Mouse (Mus musculus) adipocyte (in vitro differentiated cells): ENCODE results near the gene Map4k2.

Experiments
- DNase-seq: peaks from one replicate; pipeline ENCODE4 v3.0.0-alpha.2; 2016; ENCODE audit warnings: low spot score

Map4k2 gene

DNA sequence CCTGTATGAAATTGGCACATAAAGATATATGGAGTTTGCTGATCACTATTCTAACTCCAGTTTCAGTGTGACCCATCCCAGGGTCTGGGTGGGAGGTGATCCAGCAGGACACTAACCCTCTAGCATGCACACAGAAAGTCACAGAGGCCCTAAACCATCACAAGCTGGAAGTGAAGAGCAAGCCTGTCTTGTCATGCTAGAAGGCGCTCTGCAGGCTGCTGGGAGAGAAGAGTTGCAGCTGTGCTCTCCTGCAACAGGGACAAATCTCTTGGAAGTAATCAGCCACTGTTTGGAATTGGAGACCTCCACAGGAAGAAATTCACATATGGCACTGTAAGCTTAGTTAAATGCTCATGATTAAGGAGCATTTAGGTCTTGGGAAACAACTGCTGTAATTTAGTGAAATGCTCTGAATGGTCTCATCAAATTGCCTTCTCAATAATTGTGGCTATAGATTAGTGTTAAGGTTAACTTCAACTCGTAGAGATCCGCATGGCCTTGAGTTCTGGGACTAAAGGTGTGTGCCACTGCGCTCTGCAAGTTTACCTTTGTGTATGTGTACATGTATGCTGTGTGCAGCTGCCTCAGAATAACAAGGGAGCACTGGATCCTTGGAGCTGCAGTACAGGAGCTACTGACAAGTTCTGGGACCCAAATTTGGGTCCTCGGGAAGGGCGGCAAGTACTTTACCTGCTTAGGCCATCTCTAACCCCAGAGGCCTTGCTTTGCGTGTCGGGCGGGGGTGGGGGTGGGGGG, 39.7 kb downstream of the Map4k2 start:
- DNase-seq, result no peak

GRCm38 (mm10) chr19:6381238-6381637, 40.3 kb downstream of the Map4k2 start:
- no peak for DNase-seq

DNA sequence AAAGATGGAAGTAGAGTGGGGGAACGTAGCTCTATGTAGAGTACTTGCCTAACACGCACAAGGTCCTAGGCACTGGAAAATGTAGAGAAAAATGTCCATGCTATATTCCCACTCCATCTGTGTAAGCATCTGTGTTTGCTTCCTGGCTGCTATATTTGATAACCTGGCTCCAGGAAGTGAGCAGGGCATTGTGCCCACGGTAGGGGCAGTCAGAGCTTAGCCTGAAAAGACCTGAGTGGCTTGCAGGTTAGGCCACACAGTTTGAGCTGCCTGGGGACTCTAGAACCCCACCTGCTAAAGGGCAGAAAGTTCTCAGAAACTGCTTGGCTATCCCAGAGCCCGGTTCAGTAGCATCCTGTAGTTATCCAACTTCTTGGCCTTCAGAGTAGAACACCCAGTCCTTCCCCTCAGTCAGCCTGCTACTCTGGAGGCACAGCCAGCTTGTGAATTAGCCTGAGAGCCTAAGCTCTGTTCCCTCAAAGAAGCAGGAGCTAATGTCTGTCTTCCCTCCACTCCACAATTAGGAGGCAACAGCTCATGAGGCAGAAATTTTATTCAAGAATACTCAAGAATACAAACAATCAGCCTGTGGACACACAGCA, 41.5 kb downstream of the Map4k2 start:
- no peak for DNase-seq

GRCm38 (mm10) chr19:6383470-6383869, 42.5 kb downstream of the Map4k2 start:
- no peak for DNase-seq

DNA sequence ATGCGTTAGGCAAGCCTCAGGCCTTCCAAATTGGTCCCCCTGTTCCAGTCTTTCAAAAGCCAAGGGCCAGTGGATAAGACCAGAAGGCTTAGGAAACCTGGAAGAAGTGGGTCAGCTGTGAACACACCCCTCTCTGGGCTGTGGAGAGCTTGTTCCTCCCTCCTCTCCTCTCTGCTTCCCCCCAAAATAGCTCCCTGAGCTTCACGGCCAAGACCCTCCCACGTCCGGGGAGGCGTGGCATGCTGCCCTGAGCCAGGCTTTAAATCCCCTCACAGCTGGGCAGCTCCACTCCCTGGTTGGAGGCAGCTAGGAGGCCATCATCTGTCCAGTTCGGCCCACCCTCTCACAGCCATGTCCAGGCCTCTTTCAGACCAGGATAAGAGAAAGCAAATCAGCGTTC, 43.2 kb downstream of the Map4k2 start, which contains the start of gene Pygm:
Pygm (plus strand) TSS at position 272 of the 400 bp plus-strand sequence.
- DNase-seq, result no peak

DNA sequence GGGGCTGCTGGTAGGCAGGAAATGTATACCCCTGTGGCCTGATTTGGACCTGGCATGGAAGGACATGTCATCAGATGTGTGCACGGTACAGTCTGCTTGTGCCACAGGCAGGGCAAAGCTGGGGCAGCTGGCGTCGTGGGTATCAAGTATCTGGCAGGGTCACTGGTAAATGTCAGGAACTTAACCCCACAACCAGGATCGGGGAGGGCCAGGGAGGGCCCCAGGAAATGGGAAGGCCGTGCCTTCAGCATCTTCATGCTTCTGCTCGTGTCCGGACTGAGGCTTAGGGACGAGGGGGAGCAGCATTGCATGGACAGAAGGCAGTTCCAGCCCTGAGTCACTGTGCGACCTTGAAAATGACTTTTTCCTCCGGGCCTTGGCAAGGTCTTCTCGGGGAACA, 44.0 kb downstream of the Map4k2 start:
- no peak for DNase-seq

- DNase-seq, result no peak
Observed at GRCm38 (mm10) chr19:6385419-6385818, 44.5 kb downstream of the Map4k2 start.

GRCm38 (mm10) chr19:6385821-6386220, 44.9 kb downstream of the Map4k2 start:
- no peak for DNase-seq

DNA sequence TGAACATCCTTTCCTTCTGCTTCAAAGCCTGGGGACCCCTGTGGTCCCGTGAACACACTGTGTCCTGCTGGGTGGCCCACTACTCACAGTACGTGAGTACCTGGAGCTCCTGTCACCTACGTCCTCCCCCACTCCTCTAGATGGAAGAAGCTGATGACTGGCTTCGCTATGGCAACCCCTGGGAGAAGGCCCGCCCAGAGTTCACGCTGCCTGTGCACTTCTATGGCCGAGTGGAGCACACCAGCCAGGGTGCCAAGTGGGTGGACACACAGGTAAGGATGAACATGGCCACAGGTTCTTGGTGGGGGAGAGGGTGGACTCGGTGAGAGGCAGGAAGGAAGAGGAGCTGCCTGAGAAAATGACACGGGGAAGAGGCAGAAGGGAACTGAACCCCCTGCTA, 45.3 kb downstream of the Map4k2 start:
- DNase-seq, result no peak

GRCm38 (mm10) chr19:6388006-6388405, 47.1 kb downstream of the Map4k2 start:
- no peak for DNase-seq

GRCm38 (mm10) chr19:6389803-6390202, 48.9 kb downstream of the Map4k2 start:
- DNase-seq, result no peak

DNA sequence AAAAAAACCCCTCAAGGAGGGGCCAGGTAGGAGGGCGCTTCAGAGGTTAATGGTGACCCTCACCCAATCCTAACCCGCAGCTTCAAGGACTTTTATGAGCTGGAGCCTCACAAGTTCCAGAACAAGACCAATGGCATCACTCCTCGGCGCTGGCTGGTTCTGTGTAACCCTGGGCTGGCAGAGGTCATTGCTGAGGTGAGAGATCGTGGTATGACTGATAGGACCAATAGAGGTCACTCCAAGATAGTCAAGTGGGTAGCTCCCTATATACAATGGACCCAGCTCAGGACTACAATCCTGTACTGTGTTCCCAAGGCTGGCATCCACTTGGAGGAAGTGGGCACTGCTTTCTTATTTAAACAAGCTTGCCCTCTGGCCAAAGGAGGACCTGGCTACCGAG, 49.3 kb downstream of the Map4k2 start:
- DNase-seq, result no peak

DNA sequence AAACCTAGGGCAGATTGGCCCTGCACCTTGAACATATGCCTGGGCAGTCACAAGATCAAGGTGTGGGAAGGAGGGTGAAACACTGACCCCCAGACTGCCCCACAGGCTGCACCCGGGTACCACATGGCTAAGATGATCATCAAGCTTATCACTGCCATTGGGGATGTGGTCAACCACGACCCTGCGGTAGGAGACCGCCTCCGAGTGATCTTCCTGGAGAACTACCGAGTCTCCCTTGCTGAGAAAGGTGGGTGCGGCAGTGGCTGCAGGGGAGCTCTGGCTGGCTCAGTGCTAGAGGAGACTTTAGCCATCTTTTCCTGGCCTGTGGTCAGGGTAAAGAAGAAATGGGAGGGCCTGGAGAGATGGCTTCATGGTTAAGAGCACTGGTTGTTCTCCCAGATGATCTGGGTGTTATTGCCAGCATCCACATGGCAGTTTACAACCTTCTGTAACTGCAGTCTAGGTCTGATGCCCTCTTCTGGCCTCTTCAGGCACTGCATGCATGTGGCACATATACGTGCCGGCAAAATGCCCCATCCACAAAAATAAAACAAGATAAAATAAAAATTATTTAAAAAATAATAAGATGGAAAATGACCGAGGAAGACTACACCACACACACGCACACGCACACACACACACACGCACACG, 51.9 kb downstream of the Map4k2 start:
- DNase-seq, result no peak

DNA sequence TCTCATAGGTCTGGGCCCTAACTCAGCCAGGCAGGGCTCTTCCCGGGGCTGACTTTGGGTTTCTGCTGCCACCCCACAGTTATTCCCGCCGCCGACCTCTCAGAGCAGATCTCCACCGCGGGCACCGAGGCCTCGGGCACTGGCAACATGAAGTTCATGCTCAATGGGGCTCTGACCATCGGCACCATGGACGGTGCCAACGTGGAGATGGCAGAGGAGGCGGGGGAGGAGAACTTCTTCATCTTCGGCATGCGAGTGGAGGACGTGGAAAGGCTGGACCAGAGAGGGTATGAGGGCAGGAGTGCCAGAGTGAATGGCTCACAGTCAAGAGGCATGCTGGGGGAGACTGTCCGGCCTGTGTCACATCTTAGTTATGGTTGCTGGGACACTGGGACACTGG, 52.7 kb downstream of the Map4k2 start:
- DNase-seq, result no peak

GRCm38 (mm10) chr19:6396237-6396636, 55.3 kb downstream of the Map4k2 start:
- no peak for DNase-seq

GRCm38 (mm10) chr19:6397582-6398249, 56.8 kb downstream of the Map4k2 start:
- DNase-seq, result no peak

- no peak for DNase-seq
Observed at GRCm38 (mm10) chr19:6398447-6399284, 57.7 kb downstream of the Map4k2 start.

DNA sequence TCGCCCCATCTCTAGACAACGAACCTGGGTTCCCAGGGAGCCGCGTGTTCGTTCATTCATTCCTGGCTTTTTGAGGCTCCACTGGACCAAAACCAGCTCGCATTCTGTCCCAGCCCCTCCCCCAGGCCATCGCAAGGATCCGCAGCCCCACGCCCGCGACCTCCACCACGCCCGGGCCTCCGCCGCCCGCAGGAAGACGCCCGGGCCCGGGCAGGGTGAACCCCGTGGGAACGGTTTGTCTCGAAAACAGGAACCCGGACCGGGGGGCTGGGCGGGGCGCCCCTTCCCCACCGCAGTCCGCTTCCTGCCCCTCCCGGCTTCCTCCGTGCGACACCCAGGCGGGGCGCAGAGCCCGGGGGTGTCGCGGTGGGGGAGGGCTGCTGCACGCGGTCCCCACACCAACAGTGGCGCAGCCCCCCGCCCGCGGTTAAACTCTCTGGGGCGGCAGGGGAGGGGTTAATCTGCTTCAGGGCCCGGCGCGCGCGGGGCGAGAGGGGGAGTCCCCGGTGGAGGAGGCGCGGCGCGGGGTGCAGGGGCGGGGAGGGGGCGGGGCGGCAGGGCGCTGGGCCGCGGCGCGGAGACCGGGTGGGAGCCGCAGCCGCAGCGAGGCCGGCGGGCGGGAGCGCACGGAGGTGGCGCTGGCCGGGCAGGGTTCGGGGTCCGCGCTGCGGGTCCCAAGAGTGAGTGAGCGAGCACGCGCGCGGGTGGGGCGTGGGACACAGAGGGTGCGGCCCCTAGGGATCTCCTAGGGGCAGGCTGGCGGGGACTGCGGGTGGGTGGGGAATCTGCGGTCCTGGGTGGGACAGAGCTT, 58.6 kb downstream of the Map4k2 start, which contains the start of gene Rasgrp2:
Rasgrp2 (plus strand) TSS at position 56 of the 811 bp plus-strand sequence.
- DNase-seq, result no peak

DNA sequence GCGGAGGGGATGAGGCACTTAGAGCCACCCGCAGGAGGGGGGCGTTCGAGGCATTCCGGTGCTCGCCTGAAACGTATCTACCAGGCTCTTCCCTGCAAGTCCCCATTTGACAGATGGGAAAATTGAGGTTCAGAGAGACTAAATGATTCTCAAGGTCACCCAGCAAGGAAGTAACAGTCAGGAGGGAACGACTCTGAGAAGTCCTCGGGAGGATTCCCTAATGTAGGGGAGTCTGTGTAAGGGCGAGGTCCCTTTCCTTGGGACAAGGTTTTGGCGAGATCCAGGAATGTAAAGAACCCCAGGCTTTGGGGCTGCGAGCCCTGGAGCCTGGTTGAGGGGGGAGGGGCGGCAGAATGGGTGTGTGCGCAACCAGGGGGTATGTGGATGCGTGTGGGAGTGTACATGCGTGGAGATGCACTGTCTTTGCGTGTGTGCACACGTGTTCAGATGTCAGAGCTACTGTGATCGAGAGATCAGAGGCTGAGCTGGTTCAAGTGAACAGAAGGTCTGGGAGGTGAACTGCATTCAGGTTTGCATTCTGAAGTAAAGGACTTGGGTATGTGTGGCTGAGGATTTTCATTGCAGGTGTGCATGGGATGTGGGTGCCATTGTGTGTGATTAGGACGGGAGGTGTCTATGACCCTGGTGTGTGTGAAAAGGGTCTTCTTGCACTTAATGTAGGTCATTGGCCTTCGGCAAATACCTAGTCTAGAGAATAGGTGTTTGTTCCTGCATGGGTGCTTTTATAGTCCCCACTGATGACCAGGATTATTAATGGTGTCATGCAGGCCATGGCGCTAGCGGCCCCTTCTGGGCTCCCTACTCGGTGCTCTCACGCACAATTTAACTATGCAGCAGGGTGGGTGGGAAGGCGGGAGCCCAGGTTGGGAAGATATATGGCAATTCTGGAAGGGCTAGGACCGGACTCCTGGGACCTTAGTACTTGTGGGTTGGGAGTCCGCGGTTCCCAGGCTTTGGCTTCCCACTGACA, 59.5 kb downstream of the Map4k2 start:
- no peak for DNase-seq
